Mouse (Mus musculus) megakaryocyte, embryonic 14.5 days (primary cell): ENCODE measurements around the gene Shld2.

ENCODE experiments used
- FLI1 ChIP-seq: IDR thresholded peaks from 2 replicates; pipeline ENCODE4 v1.6.1; 2012; ENCODE audit warnings: low read length, inconsistent platforms, mixed read lengths
- GATA1 ChIP-seq: IDR thresholded peaks from 3 replicates; pipeline ENCODE4 v1.6.1; 2012; ENCODE audit warnings: mixed read lengths, low read length, inconsistent platforms, borderline replicate concordance

DNA sequence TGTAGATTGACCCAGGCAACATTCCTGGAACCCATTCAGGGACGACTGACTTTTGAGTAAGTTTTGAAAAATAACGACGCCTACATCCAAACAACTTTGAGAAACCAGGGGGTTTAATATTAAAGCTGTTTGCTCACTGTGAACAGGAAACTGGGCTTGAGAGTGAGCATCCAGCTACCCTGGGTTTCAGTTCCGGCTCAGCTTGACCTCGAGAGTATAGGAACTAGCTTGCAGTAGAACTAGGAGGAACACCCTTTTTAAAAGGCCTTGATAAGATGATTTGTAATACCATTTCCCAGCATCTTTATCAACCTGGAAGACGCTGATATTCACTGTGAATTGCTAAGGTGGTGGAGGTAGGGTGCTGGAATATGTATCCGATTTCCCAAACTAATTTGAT, 13.9 kb downstream of the Shld2 start:
- no peak for TF ChIP-seq GATA1
- no peak for TF ChIP-seq FLI1
